Mouse (Mus musculus) liver (tissue): Measurements from ENCODE around the gene Tgm1.

ENCODE experiments used
- DNase-seq: peaks from one replicate; pipeline ENCODE4 v3.0.0-alpha.2; 2020; ENCODE audit warnings: mixed read lengths

The Tgm1 gene

GRCm38 (mm10) chr14:55722438-55722945 is 8.8 kb upstream of the Tgm1 start:
- DNase-seq = no peak

DNA sequence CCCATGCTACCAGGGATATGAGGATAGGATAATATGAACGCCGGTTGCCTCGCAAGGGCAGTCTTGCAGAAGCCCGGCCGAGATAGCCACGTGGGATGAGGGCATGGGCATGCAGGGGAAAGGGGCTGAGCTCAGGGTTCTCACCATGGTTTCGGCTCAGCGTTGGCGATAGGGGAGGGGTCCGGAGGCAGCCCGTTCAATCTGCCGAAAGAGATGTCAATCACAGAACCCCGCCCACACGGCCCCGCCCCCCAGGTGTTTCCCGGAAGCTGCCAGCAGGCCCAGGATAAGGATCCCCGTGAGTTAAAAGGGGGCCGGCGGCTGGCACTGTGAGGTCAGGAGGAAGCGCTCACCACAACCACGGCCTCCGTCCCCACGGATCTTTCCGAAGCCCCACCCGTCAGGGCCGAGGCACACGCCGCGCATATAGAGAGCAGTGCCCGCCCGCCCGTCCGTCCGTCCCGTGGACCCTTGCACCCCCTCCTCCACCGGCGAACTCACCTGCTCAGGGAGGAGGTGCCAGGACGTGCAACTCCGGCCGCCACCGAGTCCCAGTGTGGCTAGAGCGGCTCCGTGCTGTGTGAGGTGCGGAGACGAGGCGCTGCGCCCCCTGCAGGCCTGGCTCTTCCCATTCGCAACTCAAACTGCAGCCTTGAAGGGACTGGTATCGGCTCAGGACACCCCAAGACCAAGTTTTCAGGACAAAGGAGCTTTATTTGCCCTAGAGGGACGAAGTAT is 8.1 kb upstream of the Tgm1 start, which contains the start of gene Rabggta:
Gene Rabggta (minus strand): TSS at position 564 of the 738 bp plus-strand sequence.
- peak; percentile 95 for DNase-seq

- no peak for DNase-seq
These were observed 7.3 kb upstream of the Tgm1 start for GRCm38 (mm10) chr14:55721076-55721475.

DNA sequence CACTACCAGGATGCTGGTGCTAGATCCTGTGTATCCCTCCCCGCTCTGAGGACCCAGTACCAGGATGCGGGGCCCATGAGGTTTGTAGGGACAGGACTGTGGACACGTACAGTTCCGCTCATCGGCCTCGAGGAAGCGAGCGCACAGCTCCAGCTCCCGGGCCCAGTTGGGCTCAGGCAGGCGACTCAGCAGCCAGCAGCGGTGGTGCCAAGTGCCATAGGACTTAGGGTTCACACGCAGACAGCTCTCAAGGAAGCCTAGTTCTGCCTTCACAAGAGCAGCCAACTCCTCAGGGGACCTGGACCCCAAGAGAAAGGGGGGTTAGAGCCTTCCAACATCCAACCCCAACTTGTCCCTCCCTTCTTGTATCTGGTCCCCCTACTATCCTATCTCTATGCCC is 6.9 kb upstream of the Tgm1 start:
- no peak for DNase-seq

DNA sequence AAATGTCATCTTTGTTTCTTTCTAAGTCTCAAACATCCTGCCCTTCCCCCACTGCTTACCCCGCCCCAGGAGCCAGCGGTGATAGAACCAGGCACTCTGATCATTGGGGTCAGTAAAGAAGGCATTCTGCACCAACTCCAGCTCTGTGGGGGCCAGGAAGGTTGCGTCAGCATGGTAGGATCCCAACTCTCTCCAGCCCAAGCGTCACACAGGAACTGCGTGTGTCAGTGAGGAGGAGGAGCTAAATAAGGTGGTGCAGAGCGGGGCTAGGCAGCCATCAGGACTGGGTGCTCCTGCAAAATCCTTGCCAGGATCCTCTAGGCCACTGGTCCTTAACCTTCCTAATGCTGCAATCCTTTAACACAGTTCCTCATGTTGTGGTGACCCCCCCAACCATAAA is 6.0 kb upstream of the Tgm1 start:
- no peak for DNase-seq

- DNase-seq = no peak
These were observed 3.2 kb upstream of the Tgm1 start for GRCm38 (mm10) chr14:55716884-55717283.

GRCm38 (mm10) chr14:55716271-55716670 is 2.5 kb upstream of the Tgm1 start:
- no peak for DNase-seq

- DNase-seq = no peak
These were observed 1.2 kb upstream of the Tgm1 start for GRCm38 (mm10) chr14:55714893-55715292.

DNA sequence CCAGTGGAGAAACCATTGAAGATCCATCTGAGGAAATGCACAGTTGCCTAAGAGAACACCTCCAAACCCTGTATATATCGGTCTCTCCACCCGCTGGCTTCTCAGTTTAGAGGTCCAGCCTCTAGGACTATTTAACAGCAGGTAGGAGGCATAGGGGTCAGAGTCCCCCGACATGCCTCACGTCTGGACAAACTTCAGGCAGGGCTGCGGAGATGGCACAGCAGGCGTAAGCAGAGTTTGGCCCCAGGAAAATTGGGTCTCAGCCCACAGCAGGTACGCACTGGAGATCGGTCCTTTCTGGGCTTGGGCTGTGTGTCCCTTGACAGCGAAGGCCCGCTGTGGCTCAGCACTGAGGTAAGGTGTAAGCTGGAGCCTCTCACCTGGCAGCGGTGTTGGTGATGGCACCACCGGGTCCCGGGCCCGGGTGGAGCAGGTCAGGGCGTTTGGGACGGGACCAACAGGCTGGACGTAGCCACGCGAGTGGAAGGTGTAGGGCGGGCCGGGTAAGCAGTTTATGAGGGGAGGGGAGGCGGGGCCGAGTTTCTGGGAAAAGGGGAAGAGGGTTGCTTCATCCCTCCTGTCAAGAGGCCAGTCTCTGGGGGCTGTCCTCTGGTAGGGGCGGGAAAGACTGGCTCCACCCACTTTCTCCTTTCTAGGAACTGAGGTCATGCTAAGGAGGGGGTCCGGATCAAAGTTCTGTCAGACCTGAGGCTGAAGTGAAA is 558 bp downstream of the Tgm1 start:
- peak; percentile 65 for DNase-seq

- no peak for DNase-seq
These were observed 1.9 kb downstream of the Tgm1 start for GRCm38 (mm10) chr14:55711786-55712185.

- no peak for DNase-seq
These were observed 4.2 kb downstream of the Tgm1 start for GRCm38 (mm10) chr14:55709509-55709908.

GRCm38 (mm10) chr14:55707397-55707796 is 6.3 kb downstream of the Tgm1 start:
- DNase-seq = peak; percentile 44

- no peak for DNase-seq
These were observed 7.6 kb downstream of the Tgm1 start for GRCm38 (mm10) chr14:55706051-55706600.

GRCm38 (mm10) chr14:55702761-55703160 is 11.0 kb downstream of the Tgm1 start:
- no peak for DNase-seq

DNA sequence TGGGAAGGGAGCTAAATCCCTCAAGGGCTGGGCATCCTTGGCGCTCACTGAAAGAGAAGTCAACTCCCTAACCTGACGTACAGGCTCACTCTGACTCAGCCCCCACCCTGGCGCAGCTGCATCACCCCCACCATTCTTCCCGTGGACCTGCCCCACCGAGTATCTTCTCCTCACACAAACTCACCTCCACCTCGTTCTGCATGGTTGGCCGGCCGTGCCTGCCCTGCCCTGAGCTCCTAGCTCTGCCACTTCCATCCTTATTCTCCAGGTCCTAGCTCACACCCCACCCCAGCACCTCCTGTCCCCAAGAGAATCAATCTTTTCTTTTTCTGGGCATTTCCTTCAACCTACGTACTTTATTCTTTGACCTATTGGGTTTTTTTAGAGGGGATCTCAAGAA is 12.6 kb downstream of the Tgm1 start:
- DNase-seq = no peak

GRCm38 (mm10) chr14:55697226-55697625 is 16.5 kb downstream of the Tgm1 start:
- no peak for DNase-seq

GRCm38 (mm10) chr14:55689433-55689832 is 24.3 kb downstream of the Tgm1 start:
- no peak for DNase-seq

DNA sequence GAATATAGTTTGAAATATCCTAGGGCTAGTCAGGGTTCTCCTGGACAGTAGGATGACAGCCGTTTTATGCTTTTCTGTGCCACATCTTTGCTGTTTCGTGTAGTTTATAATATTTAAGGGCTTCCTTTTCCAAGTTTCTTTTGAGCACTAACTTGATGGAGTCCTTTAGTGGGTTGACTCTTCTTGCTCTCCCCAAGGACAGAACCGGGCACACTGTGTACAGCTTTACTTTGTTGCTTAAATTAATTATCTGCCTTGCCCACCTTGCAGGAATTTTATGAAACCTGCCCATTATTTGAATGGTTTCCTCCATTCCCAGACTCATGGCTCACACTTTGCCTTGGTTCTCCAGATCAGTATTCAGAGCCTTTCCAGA is 31.6 kb downstream of the Tgm1 start:
- DNase-seq = no peak

DNA sequence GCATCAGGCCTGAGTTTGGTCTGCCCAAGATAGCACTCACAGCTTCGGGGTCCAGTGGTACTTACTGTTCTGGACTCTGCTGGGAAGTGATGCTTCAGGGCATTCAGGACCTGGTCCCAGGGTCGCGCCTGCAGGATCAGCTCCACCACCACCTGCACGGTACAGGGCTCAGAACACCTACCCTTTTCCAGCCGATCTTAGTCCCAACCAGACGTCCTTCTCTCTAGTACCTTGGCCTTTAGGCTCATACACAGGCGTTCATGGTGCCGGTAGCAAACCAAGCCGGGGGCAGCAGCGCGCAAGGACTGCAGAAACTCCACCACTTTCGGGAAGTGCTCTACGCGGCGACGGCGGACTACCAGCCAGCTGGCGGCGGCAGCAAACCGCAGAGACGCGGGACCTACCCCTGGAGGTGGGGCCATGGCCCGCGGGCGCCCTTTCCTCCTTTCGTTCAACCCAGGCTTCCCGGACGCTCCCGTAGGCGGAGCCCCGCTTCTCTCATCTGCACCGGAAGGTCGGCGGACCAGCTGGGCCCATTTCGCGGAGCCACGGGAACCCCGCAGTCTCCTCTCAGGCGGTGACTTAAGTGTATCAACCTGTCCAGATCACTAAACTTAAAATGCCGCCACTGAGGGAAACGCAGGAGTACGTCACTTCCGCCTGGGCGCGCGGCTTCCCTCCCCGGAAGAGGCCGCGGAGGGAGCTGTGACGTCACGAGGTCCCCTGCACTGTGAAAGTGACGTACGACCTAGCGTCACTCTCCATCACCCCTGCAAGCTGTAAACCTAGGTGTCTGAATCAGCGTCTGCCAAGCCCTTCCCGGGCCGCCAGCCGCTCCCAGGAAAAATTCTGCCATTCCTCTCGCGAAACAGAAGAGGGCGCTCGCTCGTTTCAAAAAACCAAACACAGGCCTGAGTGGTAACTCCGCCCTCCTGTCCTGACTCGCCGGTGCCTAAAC is 32.3 kb downstream of the Tgm1 start, which contains the start of gene Tinf2:
Gene Tinf2 (minus strand): TSS at position 661 of the 958 bp plus-strand sequence.
- peak; percentile 93 for DNase-seq

GRCm38 (mm10) chr14:55677615-55678014 is 36.1 kb downstream of the Tgm1 start:
- no peak for DNase-seq

GRCm38 (mm10) chr14:55672741-55673060 is 41.0 kb downstream of the Tgm1 start:
- no peak for DNase-seq

- peak; percentile 91 for DNase-seq
These were observed 41.6 kb downstream of the Tgm1 start, which contains the start of the genes Gmpr2 and Nedd8 for GRCm38 (mm10) chr14:55671833-55672740. Gene Gmpr2 (plus strand): TSS chr14:55671941. Gene Nedd8 (minus strand): TSS chr14:55672124.
